Mouse (Mus musculus) WW6 (cell line): ENCODE results near the gene Glmp.
A peak's percentile ranks its signal among the peaks of the same experiment; 100 is the strongest.
"Not testable (repeated sequence)": the region's sequence is repeated elsewhere in the genome, so short reads cannot be mapped to it uniquely, and the experiment has no call there.

Experiments used
- DNase-seq: peaks from one replicate; pipeline ENCODE4 v3.0.0-alpha.2; 2013; ENCODE audit warnings: low read depth, low spot score

The Glmp gene

DNA sequence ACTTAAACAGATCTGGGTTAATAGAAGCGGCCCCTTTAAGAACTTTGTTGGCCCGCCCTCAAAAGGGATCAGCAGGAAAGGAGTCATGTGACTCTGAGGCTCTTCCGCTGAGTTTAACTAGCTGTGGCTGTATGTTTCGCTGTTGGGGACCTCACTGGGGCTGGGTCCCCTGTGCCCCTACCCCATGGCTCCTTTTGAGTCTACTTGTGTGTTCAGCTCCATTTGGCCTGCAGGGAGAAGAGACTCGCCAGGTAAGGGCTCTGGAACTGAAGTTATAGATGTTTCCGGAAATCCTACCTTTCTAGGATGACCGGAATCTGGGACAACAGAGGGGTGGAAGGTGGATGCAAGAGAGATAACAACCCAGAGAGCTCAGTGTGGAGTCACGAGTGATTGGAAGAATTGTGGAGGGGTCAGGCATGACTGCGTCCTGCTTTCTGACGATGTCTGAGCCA lies at the start of gene Glmp:
Glmp (plus strand) TSS at position 73 of the 455 bp plus-strand sequence.
- no peak for DNase-seq

DNA sequence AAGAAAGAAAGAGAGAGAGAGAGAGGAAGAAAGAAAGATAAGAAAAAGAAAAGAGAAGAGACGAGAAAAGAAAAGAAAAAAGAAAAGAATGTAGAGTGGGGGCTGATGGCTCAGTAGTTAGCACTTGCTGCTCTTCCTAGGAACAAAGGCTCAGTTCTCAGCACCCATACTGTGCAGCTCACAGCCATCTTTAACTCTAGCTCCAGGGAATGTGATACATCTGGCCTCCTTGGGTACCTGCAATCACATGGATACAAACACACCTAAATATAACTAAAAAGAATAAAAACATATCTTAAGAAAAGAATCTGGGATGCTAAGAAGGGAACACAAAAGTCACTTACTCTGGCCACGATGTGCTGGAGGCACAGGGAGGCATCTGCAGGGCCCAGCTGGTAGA lies 48.7 kb upstream of the Glmp start:
- DNase-seq = no peak

DNA sequence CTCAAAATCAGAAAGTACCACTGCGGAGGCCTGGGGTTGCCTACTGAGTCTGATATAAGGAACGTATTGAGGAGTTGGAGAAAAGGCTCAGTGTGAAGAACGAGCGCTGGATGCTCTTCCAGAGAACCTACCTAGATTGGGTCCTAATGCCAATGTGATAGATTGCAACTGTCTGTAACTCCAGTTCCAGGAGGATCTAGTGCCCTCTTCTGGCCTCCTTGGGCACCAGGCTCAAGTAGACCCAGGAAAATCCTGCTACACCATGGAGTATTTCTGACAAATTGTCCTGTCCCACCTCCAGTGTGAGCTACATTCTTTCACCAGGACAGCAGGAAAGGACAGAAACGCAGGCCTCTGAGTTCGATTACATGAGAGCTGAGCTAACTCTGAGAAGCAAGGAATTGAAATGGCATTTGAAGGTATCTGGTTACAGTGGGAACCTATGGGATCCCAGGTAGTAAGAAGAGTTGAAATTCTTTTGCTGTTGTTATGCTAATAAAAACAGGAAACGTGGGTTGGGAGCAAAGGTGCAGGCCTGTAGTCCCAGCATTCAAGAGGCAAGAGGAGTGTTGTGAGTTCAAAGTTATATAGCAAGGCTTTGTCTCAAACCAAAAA lies 48.2 kb upstream of the Glmp start:
- peak; percentile 55 for DNase-seq

DNA sequence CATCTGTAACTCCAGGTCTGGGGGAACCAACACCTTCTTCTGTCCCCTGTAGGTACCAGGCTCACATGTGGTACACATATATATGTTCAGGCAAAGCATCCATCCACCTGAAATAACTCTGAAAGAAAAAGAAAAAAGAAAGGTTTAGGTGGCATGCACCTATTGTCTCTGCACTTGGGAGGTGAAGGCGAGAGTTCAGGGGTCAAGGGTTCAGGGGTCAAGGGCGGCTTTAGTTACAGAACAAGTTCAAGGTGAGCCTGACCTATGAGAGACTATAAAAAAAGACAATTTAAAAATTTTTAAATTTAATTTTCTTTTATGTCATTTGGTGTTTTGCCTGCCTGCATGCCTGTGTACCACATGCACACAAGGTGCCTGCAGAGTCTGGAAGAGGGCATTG lies 44.8 kb upstream of the Glmp start:
- no peak for DNase-seq

DNA sequence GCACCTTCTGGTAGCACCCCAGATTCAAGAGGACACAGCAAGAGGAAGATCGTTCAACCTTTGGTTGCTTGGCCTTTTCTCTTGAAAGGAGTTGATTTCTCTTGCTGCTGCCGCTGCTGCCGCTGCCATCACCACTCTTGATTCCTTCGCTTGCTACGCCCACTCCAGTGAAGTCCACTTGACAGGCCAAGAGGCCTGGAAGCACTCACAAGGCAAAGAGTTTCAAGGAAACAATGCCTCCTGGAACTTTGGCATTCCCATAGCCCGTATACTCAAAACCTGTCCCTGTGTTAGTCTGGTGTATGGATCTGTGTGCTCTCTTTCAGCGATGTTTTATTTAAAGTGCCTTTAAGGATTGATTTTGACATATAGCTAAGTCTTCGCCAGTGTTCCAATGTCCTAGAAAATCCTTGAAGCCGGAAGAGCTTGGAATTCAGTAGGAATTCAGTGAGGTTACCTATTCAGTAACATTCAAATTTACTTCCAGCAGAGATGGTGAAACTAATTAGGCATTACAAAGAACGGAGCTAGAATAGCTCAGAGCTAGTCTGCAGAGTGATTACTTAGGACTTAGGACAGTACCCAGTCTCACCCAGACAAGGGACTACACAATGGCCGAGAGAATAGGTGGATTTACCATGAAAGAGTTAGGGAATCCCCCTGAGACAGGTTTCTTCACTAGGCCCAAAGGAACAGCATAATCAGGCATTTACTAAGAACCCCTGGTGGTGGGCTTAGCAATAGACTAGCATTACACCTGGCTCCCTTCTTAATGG lies 43.5 kb upstream of the Glmp start:
- DNase-seq = not testable (repeated sequence)

DNA sequence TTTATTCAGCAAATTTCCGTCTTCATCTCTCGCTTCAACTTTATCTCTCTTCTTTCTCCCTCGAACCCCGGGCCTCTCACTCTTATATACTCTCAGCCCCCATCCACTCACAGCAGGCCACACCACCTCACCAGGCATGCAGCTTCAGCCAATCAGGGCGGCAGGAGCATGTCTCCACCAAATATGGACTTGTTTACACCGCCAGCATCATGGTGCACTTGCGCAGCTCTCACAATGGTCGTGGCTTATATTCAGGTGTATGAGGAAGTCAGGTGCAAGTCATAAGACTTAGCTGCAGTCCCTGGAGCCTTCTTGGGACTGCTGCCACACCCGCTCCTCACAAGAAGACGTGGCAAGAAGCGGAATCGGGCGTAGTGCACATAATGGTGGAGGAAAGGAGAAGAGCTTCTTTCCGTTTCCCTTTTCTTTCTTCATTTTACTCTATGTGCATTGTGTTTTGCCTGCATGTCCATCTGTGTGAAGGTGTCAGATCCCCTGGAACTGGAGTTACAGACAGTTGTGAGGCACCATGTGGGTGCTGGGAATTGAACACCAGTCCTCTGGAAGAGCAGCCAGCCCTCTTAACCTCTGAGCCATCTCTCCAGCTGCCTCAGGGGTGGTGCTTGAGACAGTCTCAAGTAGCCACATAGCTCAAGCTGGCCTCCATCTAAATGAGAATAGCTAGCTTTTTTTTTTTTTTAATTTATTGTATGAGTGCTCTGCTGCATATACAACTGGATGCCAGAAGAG lies 39.8 kb upstream of the Glmp start:
- DNase-seq = not testable (repeated sequence)

DNA sequence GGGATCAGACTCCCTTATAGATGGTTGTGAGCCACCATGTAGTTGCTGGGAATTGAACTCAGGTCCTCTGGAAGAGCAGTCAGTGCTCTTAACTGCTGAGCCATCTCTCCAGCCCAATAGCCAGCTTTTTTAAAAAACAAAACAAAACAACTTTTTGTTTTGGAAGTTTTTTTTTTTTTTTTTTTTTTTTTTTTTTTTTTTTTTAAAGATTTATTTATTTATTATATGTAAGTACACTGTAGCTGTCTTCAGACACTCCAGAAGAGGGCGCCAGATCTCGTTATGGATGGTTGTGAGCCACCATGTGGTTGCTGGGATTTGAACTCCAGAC lies 39.3 kb upstream of the Glmp start:
- not testable (repeated sequence) for DNase-seq

DNA sequence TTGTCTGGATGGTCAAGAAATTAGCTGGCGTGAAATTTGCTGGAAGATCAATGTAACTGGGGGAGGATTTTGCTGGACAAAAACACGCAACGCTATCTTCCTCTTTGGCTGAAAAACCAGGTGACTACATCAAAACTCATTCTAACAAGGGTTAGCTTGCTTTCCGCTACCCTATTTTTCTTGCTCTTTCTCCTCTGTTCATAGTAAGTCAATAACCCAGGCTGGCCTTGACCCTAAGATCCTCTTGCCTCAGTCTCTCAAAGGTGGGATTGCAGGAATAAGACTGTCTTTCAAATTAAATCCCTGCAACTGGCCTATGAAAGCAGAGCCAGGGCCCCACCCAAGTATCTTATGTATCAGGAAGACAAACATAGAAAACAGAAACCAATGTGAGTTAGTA lies 37.7 kb upstream of the Glmp start, which contains the start of gene Gm38392:
Gm38392 (minus strand) TSS at position 101 of the 400 bp plus-strand sequence.
- DNase-seq = no peak

DNA sequence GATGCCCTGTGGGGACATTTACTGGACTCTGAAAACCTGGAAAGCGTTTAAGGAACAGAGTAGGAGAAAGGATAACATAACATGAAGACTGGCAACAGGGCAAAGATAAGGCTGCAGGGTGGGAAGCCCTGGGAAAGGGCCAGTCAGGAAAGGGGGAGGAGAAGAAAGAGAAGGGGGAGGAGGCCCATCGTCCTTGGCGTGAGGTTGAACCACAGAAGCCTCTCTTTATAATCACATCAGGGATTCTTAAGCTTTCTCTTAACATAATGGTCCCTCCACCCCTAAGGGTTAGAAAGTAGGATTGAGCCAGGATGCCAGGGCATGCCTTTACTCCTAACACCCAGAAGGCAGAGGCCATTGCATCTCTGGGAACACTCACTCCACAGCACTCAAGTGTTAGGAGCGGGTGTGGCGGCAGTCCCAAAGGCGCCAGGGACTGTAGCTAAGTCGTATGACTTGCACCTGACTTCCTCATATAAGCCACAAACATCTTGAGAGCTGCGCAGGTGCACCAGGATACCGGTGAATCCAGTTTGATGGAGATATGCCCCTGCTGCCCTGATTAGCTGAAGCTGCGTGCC lies 36.6 kb upstream of the Glmp start:
- DNase-seq = not testable (repeated sequence)

DNA sequence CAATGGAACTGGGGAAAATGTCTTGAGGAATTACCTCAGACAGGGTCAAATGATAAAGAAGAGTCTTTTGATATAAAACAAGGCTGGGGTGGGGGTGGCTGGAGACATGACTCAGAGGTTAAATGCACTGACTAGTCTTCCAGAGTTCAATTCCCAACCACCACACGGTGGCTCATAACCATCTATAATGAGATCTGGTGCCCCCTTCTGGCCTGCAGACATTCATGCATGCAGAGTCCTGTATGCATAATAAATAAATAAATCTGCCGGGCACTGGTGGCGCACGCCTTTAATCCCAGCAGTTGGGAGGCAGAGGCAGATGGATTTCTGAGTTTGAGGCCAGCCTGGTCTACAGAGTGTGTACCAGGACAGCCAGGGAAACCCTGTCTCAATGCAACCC lies 32.9 kb upstream of the Glmp start:
- no peak for DNase-seq

DNA sequence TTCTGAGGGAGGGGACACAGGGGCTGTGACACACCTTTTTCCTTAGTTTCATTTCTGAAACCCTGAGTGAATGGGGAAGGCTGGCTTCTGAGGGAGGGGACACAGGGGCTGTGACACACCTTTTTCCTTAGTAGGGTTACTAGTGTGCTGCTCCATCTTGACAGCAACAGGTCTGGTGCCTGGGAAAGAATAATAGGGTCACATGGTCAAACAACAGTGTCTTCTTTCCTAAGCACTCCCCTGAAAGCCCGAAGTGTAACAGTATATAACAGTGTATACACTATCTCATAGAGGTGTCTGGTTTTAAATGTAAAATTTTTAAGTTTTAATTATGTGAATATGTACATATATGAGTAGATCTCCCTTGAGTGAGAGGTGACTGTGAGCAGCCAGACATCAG lies 29.6 kb upstream of the Glmp start:
- not testable (repeated sequence) for DNase-seq

DNA sequence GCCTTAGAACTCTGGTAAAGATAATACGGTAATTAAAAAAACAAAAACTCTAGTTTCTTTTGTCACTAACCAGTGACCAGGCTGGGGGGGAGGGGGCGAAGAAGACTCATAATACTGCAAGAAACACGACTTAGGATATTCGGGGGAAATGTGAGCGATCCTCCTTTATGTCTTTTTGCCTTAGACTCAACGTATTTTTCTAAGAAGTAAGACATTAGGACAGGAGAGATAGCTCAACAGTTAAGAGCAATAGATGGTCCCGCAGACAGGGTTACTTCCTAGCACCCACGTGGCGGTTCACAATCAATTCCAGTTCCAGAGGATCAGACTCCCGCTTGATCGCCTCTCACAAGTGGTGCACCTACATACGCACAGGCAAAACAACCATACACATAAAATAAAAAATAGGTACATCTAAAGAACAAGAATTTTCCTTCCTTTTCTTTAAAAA lies 28.7 kb upstream of the Glmp start:
- no peak for DNase-seq

DNA sequence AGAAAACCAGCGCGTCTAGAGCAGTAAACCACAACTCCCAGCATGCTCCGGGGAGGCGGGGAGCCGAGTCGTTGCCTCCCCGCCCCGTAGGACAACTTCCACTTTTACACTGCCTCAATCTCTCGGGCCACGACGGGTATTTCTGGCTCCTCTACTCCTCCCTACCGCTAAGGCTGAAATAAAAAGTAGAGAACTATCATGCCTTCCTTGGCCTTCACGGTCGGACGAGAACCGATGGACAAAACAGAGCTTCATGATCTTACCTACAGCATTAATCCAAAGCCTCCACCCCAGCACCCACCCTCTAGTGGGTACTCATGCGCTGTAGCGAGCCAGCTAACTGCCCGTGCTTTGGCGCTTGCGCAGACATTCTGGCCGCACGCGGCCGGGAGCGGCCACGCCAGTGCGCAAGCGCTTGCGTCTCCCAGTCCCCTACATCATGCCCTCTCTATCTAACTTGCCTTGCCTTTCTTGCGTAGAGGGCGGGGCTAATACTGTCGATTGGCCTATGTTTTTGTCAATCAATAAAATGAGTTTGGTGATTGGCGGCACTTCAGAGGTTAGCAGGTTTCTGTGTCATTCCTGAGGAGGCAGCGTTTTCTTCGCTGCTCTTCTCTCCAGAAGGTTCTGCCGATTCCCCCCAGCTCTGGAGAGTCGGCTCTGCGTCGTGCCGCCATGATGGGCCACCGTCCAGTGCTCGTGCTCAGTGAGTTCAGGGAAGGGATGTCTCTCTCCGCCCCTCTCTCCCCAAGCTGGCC lies 28.1 kb upstream of the Glmp start, which contains the start of the genes Tsacc and Cct3:
Tsacc (minus strand) TSS at position 439 of the 758 bp plus-strand sequence.
Cct3 (plus strand) TSS at position 556 of the 758 bp plus-strand sequence.
- peak; percentile 98 for DNase-seq

DNA sequence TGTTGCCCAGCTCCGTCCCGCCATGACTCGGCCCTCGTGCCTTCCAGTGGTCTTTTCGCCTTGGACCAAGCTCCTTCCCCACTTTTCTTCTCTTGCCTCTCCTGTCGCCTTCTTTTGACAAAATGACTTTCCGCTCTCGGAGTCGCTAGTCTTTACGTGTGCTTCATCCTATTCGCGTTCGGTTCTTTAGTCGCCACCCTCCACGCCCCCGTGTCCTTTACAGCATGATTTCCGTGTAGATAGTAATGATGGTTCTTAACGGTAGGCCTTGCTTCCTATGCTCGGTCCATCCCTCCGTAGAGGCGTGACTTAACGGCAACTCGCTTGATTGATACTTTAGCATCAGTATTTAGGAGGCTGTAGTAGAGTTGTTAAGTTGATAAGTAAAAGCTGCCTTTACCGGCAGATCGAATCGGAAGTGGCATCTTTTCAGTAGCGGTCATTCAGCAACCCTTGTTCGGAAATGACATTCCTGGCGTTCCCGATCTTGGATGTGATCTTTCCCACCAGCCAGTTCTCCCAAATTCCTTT lies 27.4 kb upstream of the Glmp start:
- DNase-seq = no peak

DNA sequence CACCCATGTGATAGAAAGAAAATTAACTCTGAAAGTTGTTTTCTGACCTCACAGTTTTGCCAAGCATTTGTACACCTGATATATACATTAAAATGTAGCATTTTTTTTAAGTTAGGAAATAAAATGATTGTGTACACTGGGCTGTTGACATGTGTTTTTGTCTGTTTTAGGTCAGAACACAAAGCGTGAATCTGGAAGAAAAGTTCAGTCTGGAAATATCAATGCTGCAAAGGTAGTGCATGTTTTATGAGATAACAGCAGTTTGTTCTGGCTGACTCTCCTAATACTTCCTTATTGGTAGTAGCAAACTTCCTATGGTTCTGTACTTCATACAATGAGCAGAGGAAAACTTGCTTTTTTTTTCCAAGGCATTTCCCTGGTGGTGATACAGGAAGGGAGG lies 25.7 kb upstream of the Glmp start:
- no peak for DNase-seq

DNA sequence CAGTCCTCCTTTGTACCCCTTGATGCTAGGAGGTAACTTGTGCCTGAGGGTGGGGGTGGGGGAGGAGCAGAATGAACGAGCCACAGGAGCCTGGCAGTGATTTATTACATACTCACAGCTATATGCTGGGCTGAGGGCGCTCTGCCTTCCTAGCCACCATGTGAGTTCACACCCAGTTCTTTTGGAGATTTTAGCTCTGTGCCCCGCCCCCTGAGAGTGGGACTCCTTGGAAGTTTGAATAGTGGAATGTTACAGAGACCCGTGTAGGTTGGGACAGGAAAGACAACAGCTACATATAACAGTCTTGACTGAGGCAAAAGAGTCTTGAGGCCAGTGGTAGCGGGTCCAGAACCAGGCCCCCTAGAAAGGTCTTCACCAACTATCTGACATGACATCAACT lies 4.1 kb downstream of the Glmp start:
- DNase-seq = no peak

DNA sequence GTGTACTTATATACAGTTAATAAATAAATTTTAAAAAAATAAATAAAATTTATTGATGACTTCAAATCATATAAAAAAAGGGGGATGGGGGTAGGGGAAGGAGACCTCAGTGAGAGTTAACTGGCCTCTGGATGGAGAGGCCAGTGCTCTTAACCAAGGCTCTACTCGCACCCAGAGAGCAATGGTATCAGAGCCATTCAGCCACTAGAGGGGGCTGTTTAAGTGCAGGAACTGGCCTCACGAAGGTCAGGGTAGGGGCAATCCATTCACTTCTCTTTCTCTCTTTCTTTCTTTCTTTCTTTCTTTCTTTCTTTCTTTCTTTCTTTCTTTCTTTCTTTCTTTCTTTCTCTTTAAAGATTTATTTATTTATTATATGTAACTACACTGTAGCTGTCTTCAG lies 6.5 kb downstream of the Glmp start:
- DNase-seq = no peak

DNA sequence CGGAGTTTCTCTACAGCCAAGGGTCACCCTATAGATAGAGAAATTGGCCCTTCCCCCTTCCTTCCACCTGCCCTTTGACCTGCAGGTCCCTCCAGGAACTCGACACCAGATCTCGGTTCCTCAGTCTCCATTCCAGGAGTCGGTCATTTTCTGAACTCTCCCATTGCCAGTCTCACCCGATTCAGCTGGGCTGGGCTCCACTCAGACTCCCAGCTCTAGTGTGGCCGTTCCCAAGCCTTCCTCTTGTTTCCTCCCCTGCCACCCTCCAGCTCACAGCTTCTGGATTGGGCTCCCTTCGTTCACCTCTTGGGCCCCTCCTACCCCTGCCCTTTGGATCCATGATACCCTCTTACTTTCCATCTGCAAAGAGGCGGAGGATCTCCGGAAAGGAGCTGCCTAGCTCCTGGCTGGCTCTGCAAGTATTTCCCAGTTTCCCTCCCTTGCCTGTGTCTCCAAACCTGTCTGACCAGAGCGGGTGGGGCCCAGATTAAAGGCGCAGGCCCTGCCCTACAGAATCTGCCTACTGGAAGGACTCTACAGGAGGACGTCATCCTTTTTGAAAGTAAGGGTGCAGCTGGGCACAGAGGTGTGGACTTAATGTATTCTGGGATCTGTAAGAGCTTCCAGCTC lies 9.3 kb downstream of the Glmp start:
- no peak for DNase-seq

DNA sequence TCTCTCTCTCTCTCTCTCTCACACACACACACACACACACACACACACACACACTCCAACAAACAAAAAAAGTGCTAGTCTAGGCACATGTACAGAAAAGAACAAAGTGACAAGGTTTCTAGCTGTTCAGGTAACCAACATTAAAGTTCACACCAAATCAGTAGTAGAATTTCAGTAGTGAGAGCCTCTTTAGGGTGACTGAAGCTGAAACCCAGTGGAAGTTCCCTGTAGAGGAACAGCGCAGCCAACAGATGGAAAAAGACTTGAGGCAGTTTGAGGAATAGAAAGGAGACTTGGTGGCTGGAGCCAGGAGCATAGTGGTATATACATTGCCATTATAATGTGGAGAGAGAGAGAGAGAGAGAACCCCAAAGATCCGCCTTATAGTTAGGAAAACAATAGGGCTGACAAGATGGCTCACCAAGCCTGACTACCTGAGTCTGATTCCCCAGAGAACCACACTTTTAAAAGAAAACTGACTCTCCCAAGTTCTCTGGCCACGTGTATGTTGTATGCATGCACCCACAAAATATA lies 10.1 kb downstream of the Glmp start:
- DNase-seq = no peak

DNA sequence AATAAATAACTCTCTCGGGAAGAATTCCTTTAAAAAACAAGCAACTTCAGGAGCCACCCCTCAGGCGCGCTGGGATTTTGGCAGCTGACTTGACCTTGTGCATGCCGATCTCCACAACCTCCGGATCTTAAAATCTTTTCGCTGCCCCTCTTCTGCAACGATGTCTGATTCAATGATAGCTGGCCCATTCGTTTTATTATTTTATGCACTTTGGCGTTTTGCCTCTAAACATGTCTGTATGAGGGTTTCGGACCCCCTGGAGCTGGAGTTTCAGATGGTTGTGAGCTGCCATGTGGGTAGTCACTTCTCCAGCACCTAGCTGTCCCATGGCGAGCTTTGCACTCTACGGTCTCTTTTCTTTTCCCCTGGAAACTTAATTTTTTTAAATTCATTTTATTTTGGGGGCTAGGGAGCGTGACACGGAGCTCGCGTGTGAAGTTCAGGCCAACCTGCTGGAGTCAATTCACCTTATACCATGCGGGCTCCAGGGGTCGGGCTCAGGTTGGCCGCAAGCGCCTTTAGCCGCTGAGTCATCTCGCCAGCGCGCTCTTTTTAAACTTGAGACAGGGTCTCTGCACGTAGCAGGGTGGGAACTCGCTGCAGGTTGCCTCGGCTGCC lies 10.7 kb downstream of the Glmp start:
- no peak for DNase-seq
